Mouse (Mus musculus) spleen, postnatal 14 days (tissue): Measurements from ENCODE around the gene Bcl2.
"Not testable (repeated sequence)": the region's sequence is repeated elsewhere in the genome, so short reads cannot be mapped to it uniquely, and the experiment has no call there.

ENCODE experiments used
- DNase-seq, 2 experiments: peaks; one replicate each; pipeline ENCODE4 v3.0.0; 2021 to 2022; ENCODE audit warnings: low spot score in 2 of 2

Bcl2 gene

GRCm38 (mm10) chr1:106559116-106559605, 154.9 kb downstream of the Bcl2 start:
- DNase-seq = no peak

GRCm38 (mm10) chr1:106555498-106556168, 158.4 kb downstream of the Bcl2 start:
- no peak for DNase-seq

DNA sequence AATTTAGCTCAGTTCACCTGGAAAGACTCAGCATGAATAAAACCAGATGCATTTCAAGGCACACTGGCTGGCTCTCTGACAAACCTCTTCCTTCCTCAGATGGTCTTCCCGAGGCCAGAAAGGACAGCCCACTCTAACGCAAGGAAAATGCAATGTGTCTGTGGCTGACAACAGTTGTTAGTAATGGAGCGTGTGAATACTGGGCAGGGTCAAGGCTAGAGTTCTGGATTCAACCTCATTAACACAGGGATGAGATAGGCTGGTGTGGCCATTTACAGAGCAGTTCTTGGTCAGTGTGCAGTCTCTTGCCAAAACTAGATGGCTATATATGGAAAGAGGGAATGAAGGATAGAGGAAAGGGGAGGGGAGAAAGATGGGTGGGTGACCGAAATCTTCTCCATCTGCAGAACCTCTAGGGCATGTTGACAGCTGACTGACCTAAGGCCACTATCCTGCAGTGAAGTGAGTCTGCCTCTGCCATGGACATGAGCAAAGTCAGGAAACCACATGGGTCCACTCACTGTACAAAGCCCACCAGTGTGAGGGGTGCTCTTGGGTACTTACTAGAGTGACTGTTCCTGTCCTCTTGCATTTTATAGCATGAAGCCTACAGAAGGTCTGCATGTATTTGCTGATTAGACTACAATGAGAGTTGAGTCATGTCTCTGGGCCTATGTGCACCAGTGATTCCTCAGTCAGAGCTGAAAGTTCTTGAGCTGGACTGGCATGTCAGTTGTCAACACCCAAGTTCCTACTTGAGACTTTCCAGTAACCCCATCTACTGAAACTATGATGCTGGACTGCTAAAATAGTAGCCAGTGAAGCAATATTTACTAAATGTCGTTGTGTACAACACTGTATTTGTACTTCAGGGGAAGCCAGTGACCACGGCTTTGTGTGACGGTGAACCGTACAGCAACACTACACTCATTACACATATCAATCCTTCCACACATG, 159.9 kb downstream of the Bcl2 start:
- no peak for DNase-seq

- peak in 1 of 2 experiments; percentile 11 for DNase-seq
These were observed 161.2 kb downstream of the Bcl2 start for GRCm38 (mm10) chr1:106552856-106553255.

DNA sequence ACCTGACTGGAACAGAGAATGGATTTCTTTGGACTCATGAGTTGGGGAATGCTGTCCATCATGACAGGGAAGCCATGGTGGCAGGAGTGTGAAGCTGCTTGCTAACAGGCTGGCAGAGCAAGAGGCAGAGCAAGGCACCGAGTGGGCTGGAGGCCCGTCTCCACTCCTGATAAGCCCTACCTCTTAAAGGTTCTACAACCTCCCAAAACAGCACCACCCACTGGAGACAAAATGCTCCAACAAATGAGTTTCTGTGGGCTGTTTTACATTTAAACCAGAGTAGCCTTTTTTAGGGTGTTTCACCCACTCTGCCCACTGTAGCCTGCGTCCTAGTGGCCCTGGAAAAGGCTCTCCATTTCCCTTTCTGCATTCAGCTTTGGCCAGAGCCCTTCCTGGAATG, 163.5 kb downstream of the Bcl2 start:
- no peak for DNase-seq

- no peak for DNase-seq
These were observed 165.0 kb downstream of the Bcl2 start for GRCm38 (mm10) chr1:106549025-106549424.

- DNase-seq = peak; percentile 34 to 69
These were observed 169.1 kb downstream of the Bcl2 start for GRCm38 (mm10) chr1:106544817-106545612.

GRCm38 (mm10) chr1:106542731-106543130, 171.3 kb downstream of the Bcl2 start:
- no peak for DNase-seq

GRCm38 (mm10) chr1:106541851-106542250, 172.2 kb downstream of the Bcl2 start:
- no peak for DNase-seq

DNA sequence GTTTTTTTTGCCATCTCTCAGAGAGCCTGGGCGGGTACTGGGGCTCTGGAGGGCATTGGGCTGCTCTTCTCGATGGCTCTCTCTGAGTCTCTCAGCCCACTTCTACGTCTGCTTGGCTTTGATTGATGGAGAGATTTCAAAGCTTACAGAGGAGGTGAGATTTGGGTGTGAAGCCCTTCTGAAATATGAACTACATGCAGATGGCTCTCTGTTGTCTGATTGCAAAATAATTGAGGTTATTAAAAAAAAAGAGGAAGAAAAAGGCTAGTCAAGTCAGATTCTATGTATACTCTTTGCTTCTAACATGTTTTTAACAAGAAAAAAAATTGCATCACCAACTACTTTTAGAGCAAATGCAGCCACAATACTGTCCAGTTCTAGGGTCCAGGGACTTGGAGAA, 173.9 kb downstream of the Bcl2 start:
- no peak for DNase-seq

DNA sequence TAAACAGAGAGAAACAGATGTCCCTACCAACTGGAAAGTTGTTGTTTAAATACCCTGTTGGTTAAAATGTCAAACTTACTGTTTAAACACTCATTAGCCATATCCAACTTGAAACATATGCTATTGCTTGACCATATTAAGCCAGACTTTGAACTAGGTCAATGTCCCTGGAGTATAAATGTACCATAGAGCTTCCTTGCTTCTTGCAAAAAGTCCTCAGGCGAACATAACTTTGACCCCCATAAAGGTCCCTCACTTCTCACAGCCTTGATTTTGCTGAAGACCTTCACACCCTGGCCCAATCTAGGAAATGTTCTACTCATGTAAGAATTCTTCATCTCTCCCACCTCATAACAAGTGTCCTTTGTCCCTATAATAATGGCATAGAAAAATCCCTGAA, 175.0 kb downstream of the Bcl2 start:
- no peak for DNase-seq

DNA sequence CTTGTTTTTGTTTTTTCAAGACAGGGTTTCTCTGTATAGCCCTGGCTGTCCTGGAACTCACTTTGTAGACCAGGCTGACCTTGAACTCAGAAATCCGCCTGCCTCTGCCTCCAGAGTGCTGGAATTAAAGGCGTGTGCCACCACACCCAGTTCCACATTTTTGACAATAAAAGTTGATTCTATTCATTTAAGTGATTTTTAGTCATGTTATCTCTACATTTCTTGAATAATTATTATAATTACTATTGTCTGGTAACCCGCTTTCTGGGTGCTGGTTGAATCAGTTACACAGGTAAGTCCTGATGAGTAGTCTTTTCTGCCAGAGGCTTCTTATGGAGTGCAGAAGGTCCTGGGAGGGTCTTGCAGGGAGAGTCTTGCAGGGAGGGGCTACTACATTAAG, 179.2 kb downstream of the Bcl2 start:
- not testable (repeated sequence) for DNase-seq

- no peak for DNase-seq
These were observed 184.5 kb downstream of the Bcl2 start for GRCm38 (mm10) chr1:106529570-106529969.

GRCm38 (mm10) chr1:106527537-106527936, 186.5 kb downstream of the Bcl2 start:
- DNase-seq = no peak

- no peak for DNase-seq
These were observed 187.3 kb downstream of the Bcl2 start for GRCm38 (mm10) chr1:106526751-106527150.

DNA sequence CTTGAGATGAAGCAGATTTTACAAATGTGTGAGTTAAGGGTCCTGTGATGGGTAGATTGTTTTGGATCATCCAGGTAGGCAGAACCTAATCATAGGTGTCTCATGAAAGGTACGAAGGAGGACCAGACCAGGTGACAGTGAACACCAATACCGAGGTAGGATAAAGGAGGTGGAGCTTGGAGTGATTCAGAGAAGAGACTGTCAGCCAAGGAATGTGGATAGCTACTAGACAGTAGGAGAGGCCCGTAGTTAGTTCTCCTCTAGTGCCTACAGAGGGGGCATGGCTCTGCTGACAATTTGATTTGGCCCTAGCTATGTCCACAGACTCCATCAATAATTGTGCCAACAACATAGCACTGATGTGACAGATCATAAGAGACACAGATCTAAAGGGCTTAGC, 188.0 kb downstream of the Bcl2 start:
- DNase-seq = no peak

DNA sequence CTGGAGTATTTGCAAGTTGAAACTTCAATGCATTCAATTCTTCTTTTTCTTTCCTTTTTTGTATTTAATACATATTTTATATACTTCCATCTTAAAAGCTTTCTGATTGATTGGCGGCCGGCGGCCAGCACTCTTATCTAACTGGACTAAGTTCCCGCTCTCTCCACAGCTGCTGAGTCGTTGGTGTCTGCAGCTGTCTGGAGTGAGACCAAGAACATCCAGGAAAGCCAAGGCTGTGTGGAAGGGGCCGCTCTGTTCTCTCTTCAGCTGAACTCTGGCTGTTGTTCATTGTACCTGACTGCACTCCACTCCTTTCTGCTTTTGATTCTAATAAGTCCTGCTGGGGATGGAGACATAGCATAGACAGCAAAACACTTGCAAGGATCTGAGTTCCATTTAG, 190.3 kb downstream of the Bcl2 start:
- DNase-seq = no peak

- no peak for DNase-seq
These were observed 191.1 kb downstream of the Bcl2 start for GRCm38 (mm10) chr1:106523009-106523408.

- DNase-seq = no peak
These were observed 196.4 kb downstream of the Bcl2 start for GRCm38 (mm10) chr1:106517591-106518177.

GRCm38 (mm10) chr1:106517099-106517498, 197.0 kb downstream of the Bcl2 start:
- no peak for DNase-seq

DNA sequence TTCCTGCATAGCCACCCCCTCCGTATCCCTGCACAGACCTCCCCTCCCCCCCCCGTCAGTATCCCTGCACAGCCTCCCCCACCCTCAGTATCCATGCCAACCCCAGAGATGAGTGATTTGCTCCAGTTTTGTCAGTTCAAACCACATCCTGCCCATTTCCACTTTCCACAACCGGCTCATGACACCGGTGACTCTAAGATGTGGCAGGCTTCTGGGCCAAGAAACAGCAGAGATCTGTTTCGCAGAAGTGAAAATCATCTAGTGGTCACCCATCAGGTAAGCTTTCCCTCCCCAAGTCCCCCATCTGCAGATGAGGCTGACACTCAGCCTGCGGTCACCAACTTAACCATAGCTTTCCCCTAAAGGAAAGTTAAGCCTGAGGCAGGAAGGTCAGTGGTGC, 198.5 kb downstream of the Bcl2 start:
- DNase-seq = no peak
